Mouse (Mus musculus) cerebellum, adult 11-12 months (tissue): Measurements from ENCODE around the gene Pcdh8.

Experiments used
- DNase-seq: peaks from one replicate; pipeline ENCODE4 v3.0.0; 2022

Pcdh8 gene

GRCm38 (mm10) chr14:79771094-79771535 lies at the start of gene Pcdh8:
TSS of gene Pcdh8 (minus strand) at chr14:79771312.
- DNase-seq: peak; percentile 68

DNA sequence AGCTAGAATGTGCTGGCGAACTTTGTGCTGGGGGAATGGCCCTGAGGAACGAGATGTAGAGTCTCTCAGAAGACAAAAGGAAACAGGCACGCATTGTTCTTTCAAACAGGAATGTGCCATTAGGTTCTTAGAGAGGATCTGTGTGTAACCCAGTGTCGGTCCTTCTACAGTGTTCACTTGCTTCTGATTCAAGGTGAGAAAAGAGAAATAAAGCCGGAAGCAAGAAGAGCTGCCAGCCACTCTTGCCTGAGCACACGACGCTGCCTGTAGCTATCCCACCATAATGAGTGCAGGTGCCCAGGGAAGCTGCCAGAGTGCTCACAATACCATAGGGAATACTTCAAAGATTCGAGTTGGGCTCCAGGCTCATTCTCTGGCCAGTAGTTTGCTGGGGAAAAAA lies 43.6 kb upstream of the Pcdh8 start:
- no peak for DNase-seq

GRCm38 (mm10) chr14:79814084-79814483 lies 43.0 kb upstream of the Pcdh8 start:
- DNase-seq: no peak

DNA sequence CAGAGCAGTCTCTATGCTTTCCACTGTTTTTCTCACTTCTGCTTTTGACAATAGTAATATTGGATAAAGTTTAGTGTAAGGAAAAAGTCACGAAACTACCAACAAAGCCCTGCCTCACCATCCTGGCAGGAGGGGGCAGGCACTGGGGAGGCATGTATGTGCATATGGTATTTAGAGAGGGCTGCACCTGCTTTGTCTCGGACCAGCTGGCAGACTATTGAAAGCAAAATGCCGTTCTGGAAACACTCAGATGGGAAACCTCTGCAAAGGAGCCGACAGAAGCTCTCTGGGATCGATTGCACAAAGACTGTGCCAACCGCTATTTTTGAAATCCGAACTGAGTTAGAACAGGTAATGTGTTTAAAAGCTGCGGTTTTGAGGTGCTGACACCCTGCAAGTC lies 22.1 kb upstream of the Pcdh8 start:
- DNase-seq: no peak

DNA sequence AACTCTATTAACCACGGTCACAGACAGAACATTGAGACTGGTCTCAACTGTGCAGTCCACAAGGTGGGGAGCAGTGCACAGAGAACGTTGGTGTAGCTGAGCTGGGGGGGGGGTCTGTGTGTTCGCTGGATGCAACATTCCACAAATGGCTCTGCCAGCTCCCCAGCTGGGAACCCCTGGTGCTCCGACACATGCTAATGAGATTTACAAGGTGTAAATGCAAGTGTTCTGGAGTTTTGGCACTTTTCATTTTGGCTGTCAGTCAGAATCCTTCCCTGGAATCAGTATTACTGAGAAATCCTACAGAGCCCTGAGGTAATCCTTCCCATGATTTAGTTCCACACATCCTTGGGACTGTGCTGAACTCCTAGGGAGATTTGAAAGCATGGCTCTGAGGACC lies 18.4 kb upstream of the Pcdh8 start:
- no peak for DNase-seq

- no peak for DNase-seq
Observed at GRCm38 (mm10) chr14:79788656-79789204, 17.6 kb upstream of the Pcdh8 start.

GRCm38 (mm10) chr14:79787918-79788317 lies 16.8 kb upstream of the Pcdh8 start:
- peak; percentile 25 for DNase-seq

GRCm38 (mm10) chr14:79785400-79785799 lies 14.3 kb upstream of the Pcdh8 start:
- DNase-seq: no peak

DNA sequence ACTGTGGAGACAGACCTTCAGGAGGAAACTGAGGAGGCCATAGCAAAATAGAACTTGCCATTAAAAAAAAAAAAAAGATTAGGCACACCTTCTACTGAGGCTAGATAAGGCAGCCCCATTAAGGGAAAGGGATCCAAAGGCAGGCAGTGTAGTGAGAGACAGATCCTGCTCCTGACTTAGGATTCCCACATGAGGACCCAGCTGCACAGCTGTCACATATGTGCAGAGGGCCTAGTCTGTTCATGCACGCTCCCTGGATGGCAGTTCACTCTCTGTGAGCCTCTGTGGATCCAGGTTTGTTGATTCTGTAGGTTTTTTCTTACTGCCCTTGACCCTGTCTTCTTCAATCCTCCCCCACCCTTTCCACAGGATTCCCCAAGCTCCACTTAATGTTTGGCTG lies 9.8 kb upstream of the Pcdh8 start:
- no peak for DNase-seq

- no peak for DNase-seq
Observed at GRCm38 (mm10) chr14:79780332-79780731, 9.2 kb upstream of the Pcdh8 start.

GRCm38 (mm10) chr14:79779841-79780240 lies 8.7 kb upstream of the Pcdh8 start:
- no peak for DNase-seq

DNA sequence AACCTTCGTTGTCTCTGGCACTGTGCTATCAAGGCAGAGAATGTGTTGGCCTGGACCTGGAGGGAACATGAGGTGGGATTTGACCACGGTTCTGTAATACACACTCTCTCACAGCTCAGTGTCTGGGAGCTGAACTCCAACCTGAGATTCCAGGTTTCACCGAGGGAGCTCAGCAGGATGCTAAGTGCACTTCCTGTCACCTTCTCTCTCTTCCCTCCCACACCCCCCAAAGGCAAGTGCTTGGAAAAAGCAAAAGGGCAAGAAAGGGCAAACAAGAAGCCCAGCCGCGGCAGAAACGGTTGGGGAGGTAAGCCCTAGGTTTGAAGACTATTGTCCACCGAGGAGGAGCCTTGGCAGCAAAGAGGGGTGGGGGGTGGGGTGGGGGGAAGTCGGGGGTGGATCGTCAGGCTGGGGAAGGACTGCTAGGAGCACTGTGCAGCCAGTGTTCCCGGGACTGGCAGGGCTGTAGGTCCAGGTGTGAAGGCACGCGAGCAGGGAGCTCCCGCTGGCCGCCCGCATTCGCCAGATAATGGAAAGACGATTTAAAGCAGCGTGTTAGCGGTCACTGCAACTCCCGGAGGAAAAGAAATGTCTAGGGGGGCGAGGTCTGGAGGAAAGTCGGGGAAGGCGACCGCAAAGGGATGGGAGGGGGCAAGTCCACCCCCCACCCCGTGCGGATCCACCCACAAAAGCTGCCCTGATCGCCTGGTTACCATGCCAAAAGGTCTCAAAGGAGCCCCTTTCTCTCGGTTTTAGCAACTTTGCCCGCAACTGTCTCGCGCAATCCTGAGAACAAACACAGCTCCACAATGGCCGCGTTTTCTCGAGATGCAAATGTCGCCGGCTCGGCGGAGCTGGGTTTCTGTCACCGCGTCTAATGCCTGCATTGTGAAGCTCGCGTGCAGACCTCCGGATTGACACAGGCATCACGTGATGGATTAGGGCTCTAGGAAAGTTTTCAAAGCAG lies 2.6 kb upstream of the Pcdh8 start:
- no peak for DNase-seq

- no peak for DNase-seq
Observed at GRCm38 (mm10) chr14:79771802-79772511, 845 bp upstream of the Pcdh8 start.

DNA sequence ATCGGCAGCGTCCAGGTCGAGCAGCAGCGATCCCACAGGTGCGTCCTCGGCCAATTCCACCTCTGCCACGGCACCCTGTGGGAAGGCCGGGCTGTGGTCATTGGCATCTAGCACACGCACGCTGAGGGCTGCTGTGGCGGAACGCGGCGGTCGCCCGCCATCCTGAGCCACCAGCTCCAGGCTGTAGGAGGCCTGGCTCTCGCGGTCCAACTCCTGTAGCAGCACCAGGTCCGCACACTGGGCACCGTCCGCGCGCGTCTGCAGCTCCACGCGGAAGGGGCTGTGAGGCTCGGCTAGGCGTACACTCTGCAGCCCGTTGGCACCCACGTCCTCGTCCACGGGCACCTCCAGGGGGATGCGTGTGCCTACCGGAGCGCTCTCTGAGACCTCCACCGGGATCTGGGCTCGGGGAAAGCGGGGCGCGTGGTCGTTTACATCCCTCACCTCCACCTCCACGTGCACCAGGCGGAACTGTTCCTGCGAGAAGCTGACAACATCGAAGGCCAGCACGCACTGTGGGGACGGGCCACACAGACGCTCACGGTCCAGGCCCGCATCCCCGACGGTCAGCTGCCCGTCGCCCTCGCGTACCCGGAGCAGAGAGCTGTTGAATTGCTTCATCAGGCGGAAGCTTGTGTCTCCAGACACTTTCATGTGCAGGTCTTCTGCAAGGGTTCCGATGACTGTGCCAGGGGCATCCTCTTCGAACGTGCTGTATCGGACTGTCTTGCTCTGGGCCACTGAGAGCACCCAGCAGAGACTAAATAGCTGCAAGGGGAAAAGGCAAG lies 612 bp downstream of the Pcdh8 start:
- peak; percentile 11 for DNase-seq

- DNase-seq: peak; percentile 50
Observed at GRCm38 (mm10) chr14:79769618-79770017, 1.5 kb downstream of the Pcdh8 start.

GRCm38 (mm10) chr14:79768996-79769395 lies 2.1 kb downstream of the Pcdh8 start:
- DNase-seq: no peak

DNA sequence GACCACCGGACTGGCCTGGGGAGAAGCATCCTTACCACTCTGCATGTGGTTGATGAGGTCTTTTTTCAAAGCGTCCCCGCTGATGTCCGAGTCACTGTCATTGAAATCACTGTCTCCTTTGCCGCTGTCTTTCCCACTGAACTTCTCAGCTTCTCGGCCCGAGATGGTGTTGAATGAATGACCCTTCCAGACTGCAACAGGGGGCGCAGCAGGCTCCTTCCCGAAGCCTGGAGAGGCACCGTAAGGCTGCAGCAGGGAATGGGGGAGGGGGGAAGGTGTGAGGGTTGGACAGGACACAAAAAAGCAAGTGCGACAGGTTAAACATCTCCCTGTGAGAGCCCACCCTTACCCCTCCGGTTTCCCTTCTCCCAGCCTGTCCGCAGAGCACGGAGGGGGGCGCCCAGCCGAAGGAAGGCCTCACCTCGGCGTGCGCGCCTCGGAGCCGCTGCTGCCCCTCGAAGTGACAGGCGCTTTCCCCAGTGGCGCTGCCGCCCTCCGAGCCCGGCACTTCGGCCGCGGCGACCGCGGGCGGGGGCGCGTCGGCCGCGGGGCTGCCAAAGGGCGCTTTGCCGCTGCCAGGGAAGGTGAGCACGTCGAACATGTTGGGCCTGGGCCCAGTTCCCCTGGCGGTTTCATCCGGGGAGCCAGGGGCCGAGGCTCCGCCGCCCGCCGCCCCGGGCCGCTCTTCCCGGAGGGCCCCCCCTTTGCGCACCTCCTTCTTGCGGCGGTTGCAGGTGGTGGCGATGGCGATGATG lies 2.9 kb downstream of the Pcdh8 start:
- DNase-seq: no peak

- DNase-seq: no peak
Observed at GRCm38 (mm10) chr14:79767601-79768000, 3.5 kb downstream of the Pcdh8 start.

DNA sequence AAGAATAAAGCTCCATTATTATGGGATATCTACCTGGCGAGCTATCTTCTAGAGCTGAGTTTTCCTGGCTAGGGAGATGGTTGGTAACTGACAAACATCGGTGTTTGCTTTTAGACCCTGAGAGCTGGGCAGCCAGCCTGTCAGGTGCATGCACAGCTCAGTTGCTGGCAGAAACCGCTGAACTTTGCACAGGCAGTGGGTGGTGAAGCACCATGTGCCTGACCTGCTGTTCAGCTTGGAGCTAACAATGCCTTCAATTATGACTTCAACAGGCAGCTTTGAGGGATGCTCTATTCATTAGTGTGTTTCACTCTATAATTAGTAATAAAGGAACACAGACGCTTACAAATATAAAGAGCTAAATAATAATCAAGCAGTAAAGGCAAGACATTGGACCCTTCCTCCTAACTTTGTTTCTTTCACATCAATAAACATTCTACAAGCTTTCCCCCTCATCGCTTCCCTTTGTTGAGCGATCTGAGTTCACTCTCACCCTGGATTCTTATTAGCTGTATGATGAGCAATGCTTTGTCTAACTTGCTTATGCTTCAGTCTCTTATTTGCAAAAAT lies 5.8 kb downstream of the Pcdh8 start:
- DNase-seq: no peak

DNA sequence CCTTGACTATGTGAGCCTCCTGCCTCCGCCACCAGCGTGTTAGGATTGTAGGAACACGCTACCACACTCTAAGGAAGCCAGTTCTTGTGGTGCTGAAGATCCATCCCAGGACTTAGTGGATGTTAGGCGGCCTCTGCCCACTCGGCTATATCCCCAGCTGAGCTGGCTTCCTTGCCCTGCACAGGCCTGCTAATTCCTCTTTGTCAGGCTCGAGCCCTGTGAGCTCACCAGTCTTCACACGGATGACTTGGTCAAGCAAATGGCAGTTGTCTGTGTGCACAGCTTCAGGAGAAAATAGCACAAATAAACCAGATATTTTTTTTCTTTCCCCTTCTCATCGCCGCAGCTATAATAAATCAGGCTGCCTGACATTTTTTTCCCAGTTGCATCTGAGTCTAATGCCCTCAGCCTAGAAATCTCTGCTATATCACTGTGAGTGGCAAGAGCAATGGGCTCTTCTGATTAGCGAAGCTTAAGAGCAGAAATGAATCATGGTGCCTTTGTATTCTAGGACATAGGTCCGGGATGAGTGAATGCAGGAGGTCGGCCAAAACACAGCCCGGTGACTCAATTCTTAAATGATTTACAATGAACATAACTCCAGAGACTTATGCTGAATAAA lies 16.4 kb downstream of the Pcdh8 start:
- DNase-seq: no peak

DNA sequence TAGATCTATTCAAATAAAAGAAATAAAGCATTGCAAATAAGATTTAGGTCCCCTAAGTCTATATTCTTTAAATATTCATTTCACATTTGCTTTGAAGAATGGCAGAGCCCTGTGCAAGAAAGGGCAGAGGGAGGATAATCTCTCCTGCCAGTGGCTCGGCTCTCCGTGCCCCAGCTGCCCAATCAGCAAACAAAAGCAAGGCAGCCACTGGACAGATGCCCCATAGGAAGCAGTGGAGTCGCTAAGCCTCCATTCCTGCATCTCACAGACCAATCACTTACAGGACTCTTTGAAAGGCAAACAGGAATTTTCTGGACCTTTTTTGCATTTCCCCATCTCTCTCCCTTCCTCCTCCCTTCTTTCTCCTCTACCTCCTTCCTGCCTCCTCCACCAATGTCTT lies 17.0 kb downstream of the Pcdh8 start:
- DNase-seq: no peak
